Mouse (Mus musculus): ENCODE data around the gene Eif2d.

Eif2d gene

GRCm38 (mm10) chr1:131211655-131212054, 58.7 kb downstream of the Eif2d start:
- in situ Hi-C loops (cut with MboI; ENCODE audit: low sequenced_read_pairs): no loop called here

- in situ Hi-C loops (cut with MboI; ENCODE audit: low sequenced_read_pairs): no loop called here
Observed at GRCm38 (mm10) chr1:131212956-131213355, 60.0 kb downstream of the Eif2d start.

GRCm38 (mm10) chr1:131213361-131213760, 60.4 kb downstream of the Eif2d start:
- in situ Hi-C loops (cut with MboI; ENCODE audit: low sequenced_read_pairs): no loop called here

- in situ Hi-C loops (cut with MboI; ENCODE audit: low sequenced_read_pairs): no loop called here
Observed at GRCm38 (mm10) chr1:131218933-131219332, 66.0 kb downstream of the Eif2d start.

- in situ Hi-C loops (cut with MboI; ENCODE audit: low sequenced_read_pairs): no loop called here
Observed at GRCm38 (mm10) chr1:131221822-131222590, 69.0 kb downstream of the Eif2d start.

- in situ Hi-C loops (cut with MboI; ENCODE audit: low sequenced_read_pairs): no loop called here
Observed at GRCm38 (mm10) chr1:131223345-131223744, 70.4 kb downstream of the Eif2d start.

- in situ Hi-C loops (cut with MboI; ENCODE audit: low sequenced_read_pairs): no loop called here
Observed at GRCm38 (mm10) chr1:131224848-131225471, 72.0 kb downstream of the Eif2d start.

- in situ Hi-C loops (cut with MboI; ENCODE audit: low sequenced_read_pairs): no loop called here
Observed at GRCm38 (mm10) chr1:131228225-131228624, 75.2 kb downstream of the Eif2d start.

- in situ Hi-C loops (cut with MboI; ENCODE audit: low sequenced_read_pairs): no loop called here
Observed at GRCm38 (mm10) chr1:131228659-131229058, 75.7 kb downstream of the Eif2d start.

- in situ Hi-C loops (cut with MboI; ENCODE audit: low sequenced_read_pairs): no loop called here
Observed at GRCm38 (mm10) chr1:131233527-131233926, 80.5 kb downstream of the Eif2d start.

GRCm38 (mm10) chr1:131236077-131236476, 83.1 kb downstream of the Eif2d start:
- in situ Hi-C loops (cut with MboI; ENCODE audit: low sequenced_read_pairs): no loop called here

All from CH12F3 (cell line).